Mouse (Mus musculus): Measurements from ENCODE around the gene Arhgef18. TPM values are rescaled to one million over a fixed set of nuclear protein-coding genes. Genes with fewer than 3 reads are reported as not detected.

The Arhgef18 gene
- polyA plus RNA-seq, 1 experiment from 2014 or later: 6.9 TPM

GRCm38 (mm10) chr8:3426211-3426610 lies 33.4 kb downstream of the Arhgef18 start:
- WGBS: 78% methylated on average over 3 of the region's 3 CpGs
- Histone ChIP-seq H3K4me1 (replicated peaks; ENCODE audit: control insufficient read depth, insufficient read depth, low read length) (no peaks in the 10 kb centered on the region), H3K27ac (ENCODE audit: low read length) (no peak overlapping the region), H3K9me3 (ENCODE audit: control insufficient read depth, low read length) (no peaks in the 10 kb centered on the region), H3K4me2 (ENCODE audit: low read depth, low read length) (no peak overlapping the region), H3K27me3 (ENCODE audit: control insufficient read depth, insufficient read depth, low read depth, low read length) (no peaks in the 10 kb centered on the region), H3K9ac (ENCODE audit: low read length) (no peak overlapping the region), H3K36me3 (ENCODE audit: control insufficient read depth, insufficient read depth, low read length) (peaks cover 5% of the 10 kb centered on the region; the same call in 1 of the 2 replicates), H3K4me3 (ENCODE audit: low read length) (no peak overlapping the region)
- peak; percentile 47; the same call in 1 of the 2 replicates for ATAC-seq (ENCODE audit: low read depth)

DNA sequence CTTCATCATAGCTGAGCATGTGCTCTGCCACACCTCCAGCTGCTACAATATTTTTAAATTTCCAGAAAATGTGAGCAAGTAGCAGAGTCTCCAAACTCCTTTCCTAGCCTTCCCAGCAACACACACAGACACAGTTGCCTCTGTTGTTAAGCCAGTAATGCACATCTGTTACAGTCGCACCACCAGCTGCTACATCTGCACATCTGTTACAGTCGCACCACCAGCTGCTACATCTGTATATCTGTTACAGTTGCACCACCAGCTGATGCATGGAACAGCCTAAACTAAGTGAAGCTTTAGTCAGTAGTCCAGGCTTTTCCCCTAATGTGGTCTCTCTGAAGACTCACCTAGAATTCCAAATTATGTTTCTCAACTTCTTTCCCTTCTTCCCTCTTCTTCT lies 35.6 kb downstream of the Arhgef18 start:
- H3K4me3 ChIP-seq (ENCODE audit: low read length): no peak overlapping the region
- 73% methylated on average over 2 of the region's 2 CpGs for WGBS
- H3K9ac ChIP-seq (ENCODE audit: low read length): no peak overlapping the region
- no peak for ATAC-seq (ENCODE audit: low read depth)
- no peak overlapping the region for H3K4me2 ChIP-seq (ENCODE audit: low read depth, low read length)
- H3K27me3 ChIP-seq (ENCODE audit: control insufficient read depth, insufficient read depth, low read depth, low read length): no peaks in the 10 kb centered on the region
- no peak overlapping the region for H3K27ac ChIP-seq (ENCODE audit: low read length)
- no peaks in the 10 kb centered on the region for H3K4me1 ChIP-seq (replicated peaks; ENCODE audit: control insufficient read depth, insufficient read depth, low read length)
- H3K36me3 ChIP-seq (ENCODE audit: control insufficient read depth, insufficient read depth, low read length): peaks cover 20% of the 10 kb centered on the region
- no peaks in the 10 kb centered on the region for H3K9me3 ChIP-seq (ENCODE audit: control insufficient read depth, low read length)

GRCm38 (mm10) chr8:3429966-3430365 lies 37.2 kb downstream of the Arhgef18 start:
- Histone ChIP-seq H3K27ac (ENCODE audit: low read length) (no peak overlapping the region), H3K4me2 (ENCODE audit: low read depth, low read length) (no peak overlapping the region), H3K9ac (ENCODE audit: low read length) (no peak overlapping the region), H3K27me3 (ENCODE audit: control insufficient read depth, insufficient read depth, low read depth, low read length) (no peaks in the 10 kb centered on the region), H3K36me3 (ENCODE audit: control insufficient read depth, insufficient read depth, low read length) (peaks cover 25% of the 10 kb centered on the region), H3K4me3 (ENCODE audit: low read length) (no peak overlapping the region), H3K4me1 (replicated peaks; ENCODE audit: control insufficient read depth, insufficient read depth, low read length) (no peaks in the 10 kb centered on the region), H3K9me3 (ENCODE audit: control insufficient read depth, low read length) (no peaks in the 10 kb centered on the region)
- peak; percentile 60; the same call in 1 of the 2 replicates for ATAC-seq (ENCODE audit: low read depth)
- WGBS: 49% methylated on average over 2 of the region's 2 CpGs

DNA sequence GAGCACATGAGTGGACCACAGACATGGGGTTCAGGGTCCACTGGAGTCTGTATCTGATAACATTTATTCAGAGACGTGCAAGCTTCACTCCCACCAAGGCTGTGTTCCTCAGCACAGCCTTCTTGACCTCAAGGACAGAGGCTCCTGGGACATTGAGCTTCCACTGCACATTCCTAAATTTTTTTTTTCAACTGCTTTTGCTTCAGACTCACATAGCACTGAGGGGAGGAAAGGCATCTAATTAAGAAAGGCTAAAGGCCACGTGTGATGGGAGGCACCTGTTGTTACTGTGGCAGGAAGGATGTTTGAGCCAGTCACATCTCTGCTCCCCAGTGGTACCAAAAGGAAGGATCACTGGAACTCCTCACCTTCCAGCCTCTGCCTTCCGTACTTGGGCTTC lies 38.3 kb downstream of the Arhgef18 start:
- Histone ChIP-seq H3K27me3 (ENCODE audit: control insufficient read depth, insufficient read depth, low read depth, low read length) (no peaks in the 10 kb centered on the region), H3K4me3 (ENCODE audit: low read length) (no peak overlapping the region), H3K36me3 (ENCODE audit: control insufficient read depth, insufficient read depth, low read length) (peaks cover 28% of the 10 kb centered on the region), H3K27ac (ENCODE audit: low read length) (no peak overlapping the region), H3K9ac (ENCODE audit: low read length) (no peak overlapping the region), H3K4me1 (replicated peaks; ENCODE audit: control insufficient read depth, insufficient read depth, low read length) (no peaks in the 10 kb centered on the region), H3K9me3 (ENCODE audit: control insufficient read depth, low read length) (no peaks in the 10 kb centered on the region), H3K4me2 (ENCODE audit: low read depth, low read length) (no peak overlapping the region)
- ATAC-seq (ENCODE audit: low read depth): no peak
- 75% methylated on average over 3 of the region's 3 CpGs for WGBS

DNA sequence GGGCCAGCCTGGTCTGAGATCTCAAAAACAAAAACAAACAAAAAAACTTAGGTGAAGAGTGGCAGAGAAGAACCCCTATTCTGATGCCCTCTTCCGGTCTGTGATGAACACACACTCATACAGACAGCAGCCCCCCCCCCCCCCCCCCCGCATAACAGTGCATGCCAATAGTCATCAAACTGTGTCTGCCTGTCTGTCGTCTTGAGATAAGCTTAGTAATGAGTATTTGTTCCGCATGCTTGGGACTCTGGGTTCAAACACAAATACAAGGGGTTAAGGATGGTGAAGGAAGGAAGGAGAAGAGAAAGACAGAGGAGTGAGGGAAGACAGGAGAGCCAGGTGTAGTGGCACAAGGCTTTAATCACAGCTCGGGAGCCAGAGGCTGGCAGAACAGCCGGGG lies 43.7 kb downstream of the Arhgef18 start:
- H3K4me1 ChIP-seq (replicated peaks; ENCODE audit: control insufficient read depth, insufficient read depth, low read length): no peaks in the 10 kb centered on the region
- WGBS: 77% methylated on average over 6 of the region's 6 CpGs
- no peak overlapping the region for H3K27ac ChIP-seq (ENCODE audit: low read length)
- peaks cover 45% of the 10 kb centered on the region for H3K36me3 ChIP-seq (ENCODE audit: control insufficient read depth, insufficient read depth, low read length)
- no peak for ATAC-seq (ENCODE audit: low read depth)
- H3K9ac ChIP-seq (ENCODE audit: low read length): no peak overlapping the region
- H3K4me2 ChIP-seq (ENCODE audit: low read depth, low read length): no peak overlapping the region
- no peaks in the 10 kb centered on the region for H3K27me3 ChIP-seq (ENCODE audit: control insufficient read depth, insufficient read depth, low read depth, low read length)
- H3K4me3 ChIP-seq (ENCODE audit: low read length): no peak overlapping the region
- H3K9me3 ChIP-seq (ENCODE audit: control insufficient read depth, low read length): no peaks in the 10 kb centered on the region

GRCm38 (mm10) chr8:3439510-3439909 lies 46.7 kb downstream of the Arhgef18 start:
- H3K27ac ChIP-seq (ENCODE audit: low read length): no peak overlapping the region
- no peak for ATAC-seq (ENCODE audit: low read depth)
- H3K9me3 ChIP-seq (ENCODE audit: control insufficient read depth, low read length): no peaks in the 10 kb centered on the region
- no peak overlapping the region for H3K4me2 ChIP-seq (ENCODE audit: low read depth, low read length)
- H3K4me1 ChIP-seq (replicated peaks; ENCODE audit: control insufficient read depth, insufficient read depth, low read length): no peaks in the 10 kb centered on the region
- H3K36me3 ChIP-seq (ENCODE audit: control insufficient read depth, insufficient read depth, low read length): peaks cover 29% of the 10 kb centered on the region
- no peaks in the 10 kb centered on the region for H3K27me3 ChIP-seq (ENCODE audit: control insufficient read depth, insufficient read depth, low read depth, low read length)
- H3K4me3 ChIP-seq (ENCODE audit: low read length): no peak overlapping the region
- H3K9ac ChIP-seq (ENCODE audit: low read length): no peak overlapping the region
- 75% methylated on average over 12 of the region's 12 CpGs for WGBS

GRCm38 (mm10) chr8:3449226-3449625 lies 56.4 kb downstream of the Arhgef18 start:
- H3K27ac ChIP-seq (ENCODE audit: low read length): no peak overlapping the region
- no peaks in the 10 kb centered on the region for H3K27me3 ChIP-seq (ENCODE audit: control insufficient read depth, insufficient read depth, low read depth, low read length)
- no peak for ATAC-seq (ENCODE audit: low read depth)
- WGBS: 89% methylated on average over 2 of the region's 2 CpGs
- no peaks in the 10 kb centered on the region for H3K4me1 ChIP-seq (replicated peaks; ENCODE audit: control insufficient read depth, insufficient read depth, low read length)
- no peak overlapping the region for H3K4me3 ChIP-seq (ENCODE audit: low read length)
- no peak overlapping the region for H3K9ac ChIP-seq (ENCODE audit: low read length)
- H3K4me2 ChIP-seq (ENCODE audit: low read depth, low read length): no peak overlapping the region
- peaks cover 43% of the 10 kb centered on the region for H3K36me3 ChIP-seq (ENCODE audit: control insufficient read depth, insufficient read depth, low read length)
- H3K9me3 ChIP-seq (ENCODE audit: control insufficient read depth, low read length): no peaks in the 10 kb centered on the region

GRCm38 (mm10) chr8:3450670-3451069 lies 57.9 kb downstream of the Arhgef18 start:
- ATAC-seq (ENCODE audit: low read depth): 0 out of 2 replicates have a peak, but pooled peaks have one; percentile 26
- no peak overlapping the region for H3K9ac ChIP-seq (ENCODE audit: low read length)
- no peak overlapping the region for H3K27ac ChIP-seq (ENCODE audit: low read length)
- peaks cover 48% of the 10 kb centered on the region for H3K36me3 ChIP-seq (ENCODE audit: control insufficient read depth, insufficient read depth, low read length)
- H3K27me3 ChIP-seq (ENCODE audit: control insufficient read depth, insufficient read depth, low read depth, low read length): no peaks in the 10 kb centered on the region
- 27% methylated on average over 5 of the region's 5 CpGs for WGBS
- no peak overlapping the region for H3K4me2 ChIP-seq (ENCODE audit: low read depth, low read length)
- no peak overlapping the region for H3K4me3 ChIP-seq (ENCODE audit: low read length)
- no peaks in the 10 kb centered on the region for H3K4me1 ChIP-seq (replicated peaks; ENCODE audit: control insufficient read depth, insufficient read depth, low read length)
- H3K9me3 ChIP-seq (ENCODE audit: control insufficient read depth, low read length): no peaks in the 10 kb centered on the region

- WGBS: 97% methylated on average over 25 of the region's 25 CpGs
Measured at GRCm38 (mm10) chr8:3451992-3452391, 59.2 kb downstream of the Arhgef18 start.

DNA sequence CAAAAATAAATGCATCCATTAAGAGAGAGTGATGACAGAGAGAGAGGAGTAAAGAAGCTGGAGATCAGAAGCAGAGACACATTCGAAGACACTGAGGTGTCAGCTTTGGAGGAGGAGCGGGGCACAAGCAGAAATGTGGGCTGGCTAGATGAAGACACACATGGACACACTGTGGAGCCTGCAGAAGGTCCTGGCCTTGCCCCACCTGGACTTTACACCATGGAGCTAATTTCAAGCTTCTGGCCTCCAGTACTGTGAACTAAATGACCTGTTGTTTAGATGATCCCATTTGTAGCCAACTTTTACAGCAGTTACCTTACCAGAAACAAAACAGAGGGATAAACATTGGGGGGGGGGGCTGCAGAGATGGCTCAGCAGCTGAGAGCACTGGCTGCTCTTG lies 70.4 kb downstream of the Arhgef18 start:
- Histone ChIP-seq H3K27ac (ENCODE audit: low read length) (no peak overlapping the region), H3K4me2 (ENCODE audit: low read depth, low read length) (no peak overlapping the region), H3K27me3 (ENCODE audit: control insufficient read depth, insufficient read depth, low read depth, low read length) (no peaks in the 10 kb centered on the region), H3K9ac (ENCODE audit: low read length) (no peak overlapping the region), H3K4me3 (ENCODE audit: low read length) (no peak overlapping the region), H3K36me3 (ENCODE audit: control insufficient read depth, insufficient read depth, low read length) (no peaks in the 10 kb centered on the region; the same call in 1 of the 2 replicates), H3K9me3 (ENCODE audit: control insufficient read depth, low read length) (no peaks in the 10 kb centered on the region), H3K4me1 (replicated peaks; ENCODE audit: control insufficient read depth, insufficient read depth, low read length) (peaks cover 2% of the 10 kb centered on the region; the same call in 1 of the 2 replicates)
- ATAC-seq (ENCODE audit: low read depth): no peak
- 93% methylated on average over 2 of the region's 2 CpGs for WGBS

More at GRCm38 (mm10) chr8:3451992-3452391, 59.2 kb downstream of the Arhgef18 start:
- Histone ChIP-seq H3K4me1 (replicated peaks; ENCODE audit: control insufficient read depth, insufficient read depth, low read length) (no peaks in the 10 kb centered on the region), H3K9me3 (ENCODE audit: control insufficient read depth, low read length) (no peaks in the 10 kb centered on the region), H3K27me3 (ENCODE audit: control insufficient read depth, insufficient read depth, low read depth, low read length) (no peaks in the 10 kb centered on the region), H3K4me2 (ENCODE audit: low read depth, low read length) (no peak overlapping the region), H3K9ac (ENCODE audit: low read length) (no peak overlapping the region), H3K36me3 (ENCODE audit: control insufficient read depth, insufficient read depth, low read length) (peaks cover 53% of the 10 kb centered on the region), H3K4me3 (ENCODE audit: low read length) (no peak overlapping the region), H3K27ac (ENCODE audit: low read length) (no peak overlapping the region)
- ATAC-seq (ENCODE audit: low read depth): no peak

Measured in lung, embryonic 16.5 days (tissue).